Mouse (Mus musculus): ENCODE data around the gene Kcnmb4. TPM values are rescaled to one million over a fixed set of nuclear protein-coding genes. Genes with fewer than 3 reads are reported as not detected.

The Kcnmb4 gene
- polyA plus RNA-seq, 1 experiment from 2014 or later, result 2.8 TPM

GRCm38 (mm10) chr10:116374111-116374510, 99.6 kb downstream of the Kcnmb4 start:
- H3K27ac ChIP-seq (ENCODE audit: low read length), result no peak overlapping the region
- H3K9ac ChIP-seq (replicated peaks; ENCODE audit: low read depth), result no peak overlapping the region
- H3K9me3 ChIP-seq (ENCODE audit: low read length), result no peaks in the 10 kb centered on the region
- H3K4me2 ChIP-seq (replicated peaks; ENCODE audit: low read depth, low read length), result no peak overlapping the region
- DNase-seq (ENCODE audit: low spot score) (no peak), ATAC-seq (no peak)
- H3K36me3 ChIP-seq (ENCODE audit: insufficient read depth, low read length), result no peaks in the 10 kb centered on the region
- WGBS, result 95% methylated on average over 6 of the region's 6 CpGs
- no peaks in the 10 kb centered on the region for H3K27me3 ChIP-seq (replicated peaks; ENCODE audit: insufficient read depth, low read length)
- no peak overlapping the region for H3K4me3 ChIP-seq (ENCODE audit: low read depth, low read length)
- no peak for TF ChIP-seq EP300 (IDR thresholded peaks at IDR 0.05)
- TF ChIP-seq CTCF (IDR thresholded peaks at IDR 0.05), result no peak
- H3K4me1 ChIP-seq (ENCODE audit: insufficient read depth, low read depth, low read length), result no peaks in the 10 kb centered on the region

DNA sequence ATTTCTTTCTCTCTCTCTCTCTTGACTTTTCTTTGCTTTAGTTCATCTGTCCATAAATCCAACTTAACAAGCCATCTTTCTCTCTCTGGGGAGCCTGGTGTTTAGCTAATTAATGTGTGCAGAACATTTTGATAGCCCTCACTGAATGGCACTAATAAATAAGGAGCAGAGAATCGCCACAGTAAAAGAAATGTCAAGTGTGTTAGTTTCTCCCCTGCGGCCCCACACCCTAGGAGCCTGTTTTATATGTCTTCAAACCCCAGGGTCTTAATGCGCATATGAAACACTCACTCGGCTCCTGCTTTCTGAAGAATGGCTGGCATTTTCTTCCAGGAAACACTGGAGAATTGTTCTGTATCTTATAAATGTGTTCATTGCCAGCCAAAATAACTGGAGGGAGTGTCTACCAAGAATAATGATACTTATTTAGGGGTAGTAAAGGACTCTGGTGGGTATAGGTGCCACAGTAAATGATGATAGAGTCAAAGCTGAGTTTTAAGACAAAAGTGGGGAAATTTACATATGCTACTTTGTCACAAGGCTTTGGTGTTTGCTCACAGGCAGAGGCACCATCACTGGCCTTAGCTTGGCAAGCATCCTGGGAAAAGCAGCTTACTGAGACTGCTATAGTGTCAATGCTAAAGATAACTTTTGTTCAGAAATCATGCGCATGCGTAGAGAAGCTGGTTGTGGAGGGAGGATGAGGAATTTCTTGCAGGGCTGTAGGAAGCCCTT, 102.5 kb downstream of the Kcnmb4 start:
- TF ChIP-seq CTCF (IDR thresholded peaks at IDR 0.05) (no peak), EP300 (IDR thresholded peaks at IDR 0.05) (no peak)
- H3K4me2 ChIP-seq (replicated peaks; ENCODE audit: low read depth, low read length), result no peak overlapping the region
- 60% methylated on average over 6 of the region's 6 CpGs for WGBS
- no peaks in the 10 kb centered on the region for H3K27me3 ChIP-seq (replicated peaks; ENCODE audit: insufficient read depth, low read length)
- H3K27ac ChIP-seq (ENCODE audit: low read length), result no peak overlapping the region
- no peak overlapping the region for H3K9ac ChIP-seq (replicated peaks; ENCODE audit: low read depth)
- no peak overlapping the region for H3K4me3 ChIP-seq (ENCODE audit: low read depth, low read length)
- DNase-seq (ENCODE audit: low spot score), result no peak
- ATAC-seq, result no peak
- H3K9me3 ChIP-seq (ENCODE audit: low read length), result no peaks in the 10 kb centered on the region
- no peaks in the 10 kb centered on the region for H3K4me1 ChIP-seq (ENCODE audit: insufficient read depth, low read depth, low read length)
- no peaks in the 10 kb centered on the region for H3K36me3 ChIP-seq (ENCODE audit: insufficient read depth, low read length)

Other genes with a start within 250 kb of the Kcnmb4 start
- 25.0 and 28.8 TPM in 2 replicates for gene Ptprb, start 198.4 kb downstream of the Kcnmb4 start, polyA plus RNA-seq (2015; fragmentation: Nextera tagmentation; extraction: Ambion mirVana)
- gene Cnot2, start 107.6 kb upstream of the Kcnmb4 start, polyA plus RNA-seq (2015; fragmentation: Nextera tagmentation; extraction: Ambion mirVana), result 47.3 and 55.7 TPM in 2 replicates